Mouse (Mus musculus) kidney, postnatal 4 days (tissue): Measurements from ENCODE around the gene Tmem69.

Experiments used
- DNase-seq, 2 experiments: peaks; one replicate each; pipeline ENCODE4 v3.0.0; 2021; ENCODE audit warnings: mixed read lengths in 2 of 2

The Tmem69 gene

DNA sequence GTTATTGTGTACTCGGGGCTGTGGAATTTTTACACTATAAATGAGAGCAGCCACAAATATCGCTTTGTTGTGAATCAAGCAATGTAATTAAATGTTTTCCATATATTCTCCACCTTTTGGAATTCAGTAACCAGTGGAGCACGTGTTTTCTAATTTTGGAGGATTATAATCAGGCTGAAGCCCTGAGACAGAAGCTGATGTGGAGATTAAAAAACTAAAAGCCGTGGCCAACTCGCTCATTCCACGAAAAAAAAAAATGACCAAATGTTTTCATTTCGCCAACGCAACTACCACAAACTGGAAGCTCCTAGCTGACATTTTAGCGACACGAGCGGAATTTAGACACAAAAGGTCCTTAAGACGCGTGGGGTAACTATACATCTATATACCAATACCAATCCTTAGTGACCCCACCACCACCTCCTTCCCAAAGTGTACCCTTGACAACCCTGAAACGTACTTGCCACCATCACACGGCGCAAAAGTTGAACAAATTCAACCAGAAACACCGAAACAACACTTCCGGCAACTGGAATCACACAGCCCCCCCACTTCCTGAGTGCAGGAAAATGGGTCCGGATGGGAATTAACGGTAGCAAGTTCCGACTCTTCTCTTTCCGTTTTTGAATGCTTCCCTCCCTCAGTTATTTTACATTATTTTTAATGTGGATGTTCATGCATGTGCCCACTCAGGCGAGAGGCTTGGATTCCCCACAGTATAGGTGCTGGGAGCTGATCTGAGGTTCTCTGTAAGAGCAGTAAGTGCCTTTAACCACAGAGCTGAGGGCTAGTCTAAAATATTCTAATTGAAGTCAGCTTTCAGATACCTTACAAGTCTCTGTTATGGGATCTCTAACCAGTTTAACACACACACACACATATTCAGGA is at the start of gene Tmem69:
Tmem69 (minus strand) TSS at position 524 of the 888 bp plus-strand sequence.
- DNase-seq, result peak; percentile 87 to 89

DNA sequence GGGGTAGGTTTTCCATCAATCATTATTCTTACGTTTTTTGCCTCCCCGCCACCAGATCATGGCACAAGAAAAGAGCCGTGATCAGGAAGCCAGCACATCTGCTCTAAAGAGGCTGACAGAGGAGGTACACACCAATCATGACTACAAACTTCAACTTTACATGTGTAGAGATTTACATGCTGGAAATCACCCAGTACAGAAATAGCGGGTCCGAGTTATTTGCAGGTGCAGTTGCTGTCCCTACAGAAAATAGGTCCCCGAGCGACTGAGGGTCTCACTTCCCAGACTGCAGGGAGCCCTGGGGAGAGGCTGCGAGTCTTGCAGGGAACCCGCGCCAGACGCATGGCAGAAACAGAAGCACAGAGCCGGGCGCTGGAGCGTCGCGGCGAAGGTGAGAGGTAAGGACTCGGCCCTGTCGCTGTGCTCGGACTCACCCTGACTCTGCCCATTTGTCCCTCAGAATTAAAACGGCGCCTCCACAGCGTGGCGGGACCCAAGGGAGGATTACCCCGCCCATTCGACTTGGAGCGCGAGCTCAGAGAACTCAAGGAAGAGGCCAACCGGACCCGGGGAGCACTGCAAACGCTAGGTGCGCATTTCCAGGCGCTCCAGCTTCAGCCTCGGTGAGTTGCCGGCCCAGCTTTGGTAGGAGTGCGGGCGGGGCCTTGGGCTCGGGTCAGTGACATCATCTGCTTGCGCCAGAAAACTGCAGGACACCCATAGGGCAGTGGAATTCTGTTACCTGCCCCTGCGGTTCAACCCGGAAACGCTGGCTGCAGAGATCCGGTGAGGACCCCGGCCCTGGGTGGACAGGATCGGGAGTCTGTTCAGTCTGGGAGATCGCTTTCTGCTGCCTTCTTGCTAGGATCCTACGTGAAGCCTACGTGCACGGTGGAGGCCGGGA is 41.5 kb upstream of the Tmem69 start:
- peak; percentile 91 to 94 for DNase-seq

DNA sequence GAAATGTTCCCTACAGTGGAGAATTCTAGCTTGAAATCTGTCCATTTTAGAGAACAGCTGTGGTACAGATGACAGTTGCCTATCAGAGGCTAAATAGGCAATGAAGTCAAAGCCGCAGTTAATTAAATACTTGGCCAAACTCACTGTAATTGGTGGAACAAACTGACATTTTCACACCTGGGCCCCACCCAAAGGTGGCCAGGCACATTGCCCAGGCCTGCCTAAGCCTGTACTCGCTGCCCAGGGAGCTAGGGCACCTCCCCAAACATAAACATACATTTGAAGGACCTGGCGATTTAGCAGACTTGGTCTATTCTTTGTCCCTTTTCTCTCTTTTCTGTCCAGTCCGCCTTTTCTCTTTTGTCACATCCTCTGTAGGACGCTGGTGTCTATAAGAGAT is 40.6 kb upstream of the Tmem69 start, which contains the start of gene Ccdc17:
Ccdc17 (plus strand) TSS at position 276 of the 400 bp plus-strand sequence.
- DNase-seq, result peak; percentile 5 to 12

DNA sequence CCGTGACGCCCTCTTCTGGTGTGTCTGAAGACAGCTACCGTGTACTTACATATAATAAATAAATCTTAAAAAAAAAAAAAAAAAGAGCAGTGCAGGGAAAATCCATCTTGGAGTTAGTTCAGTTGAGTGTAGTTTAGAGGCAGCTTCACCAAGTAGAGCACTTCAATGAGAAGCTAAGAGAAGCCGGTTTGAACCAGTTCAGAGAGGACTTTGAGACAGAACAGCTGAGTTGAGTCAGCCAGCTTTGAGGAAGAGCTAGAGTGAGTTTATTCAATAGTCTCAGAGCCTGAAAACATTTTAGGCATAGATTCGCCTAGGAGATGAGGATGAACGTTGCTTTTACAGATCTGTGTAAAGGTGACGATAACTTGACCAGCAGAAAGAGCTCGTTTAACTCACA is 40.1 kb upstream of the Tmem69 start:
- DNase-seq, result no peak

DNA sequence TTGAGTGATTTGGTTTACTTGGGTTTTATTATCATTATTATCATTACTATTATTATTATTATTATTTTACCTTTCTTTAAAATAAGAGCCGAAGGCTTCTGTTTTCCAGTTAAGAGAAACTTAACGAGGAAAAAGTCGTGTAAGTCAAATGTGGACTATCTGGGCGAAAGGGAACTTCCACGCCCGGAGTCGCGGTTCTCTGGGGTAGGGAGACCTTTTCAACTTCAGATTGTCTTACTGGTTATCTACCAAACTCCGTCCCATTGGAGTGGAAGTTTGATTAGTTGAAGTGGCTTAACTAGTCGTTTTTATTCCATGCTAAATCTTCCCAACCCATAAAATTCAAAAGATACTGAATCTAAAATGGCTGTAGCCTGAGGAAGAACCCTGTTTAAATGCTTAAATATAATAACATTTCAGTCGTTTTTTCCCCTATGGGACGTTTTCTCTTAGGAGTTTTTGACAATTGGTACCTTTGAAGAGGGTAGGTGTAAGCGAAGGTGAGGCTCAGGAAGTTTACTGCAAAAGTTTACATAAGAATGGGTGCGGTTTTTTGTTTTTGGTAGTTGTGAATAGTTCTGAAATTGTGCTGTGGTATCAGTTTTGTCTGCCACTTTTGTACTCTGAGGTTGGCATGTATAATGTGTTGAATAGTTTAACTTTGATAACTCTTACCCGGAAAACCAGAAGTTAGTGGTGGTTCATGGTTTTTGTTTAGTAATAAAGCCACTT is 2.6 kb upstream of the Tmem69 start:
- DNase-seq, result no peak

DNA sequence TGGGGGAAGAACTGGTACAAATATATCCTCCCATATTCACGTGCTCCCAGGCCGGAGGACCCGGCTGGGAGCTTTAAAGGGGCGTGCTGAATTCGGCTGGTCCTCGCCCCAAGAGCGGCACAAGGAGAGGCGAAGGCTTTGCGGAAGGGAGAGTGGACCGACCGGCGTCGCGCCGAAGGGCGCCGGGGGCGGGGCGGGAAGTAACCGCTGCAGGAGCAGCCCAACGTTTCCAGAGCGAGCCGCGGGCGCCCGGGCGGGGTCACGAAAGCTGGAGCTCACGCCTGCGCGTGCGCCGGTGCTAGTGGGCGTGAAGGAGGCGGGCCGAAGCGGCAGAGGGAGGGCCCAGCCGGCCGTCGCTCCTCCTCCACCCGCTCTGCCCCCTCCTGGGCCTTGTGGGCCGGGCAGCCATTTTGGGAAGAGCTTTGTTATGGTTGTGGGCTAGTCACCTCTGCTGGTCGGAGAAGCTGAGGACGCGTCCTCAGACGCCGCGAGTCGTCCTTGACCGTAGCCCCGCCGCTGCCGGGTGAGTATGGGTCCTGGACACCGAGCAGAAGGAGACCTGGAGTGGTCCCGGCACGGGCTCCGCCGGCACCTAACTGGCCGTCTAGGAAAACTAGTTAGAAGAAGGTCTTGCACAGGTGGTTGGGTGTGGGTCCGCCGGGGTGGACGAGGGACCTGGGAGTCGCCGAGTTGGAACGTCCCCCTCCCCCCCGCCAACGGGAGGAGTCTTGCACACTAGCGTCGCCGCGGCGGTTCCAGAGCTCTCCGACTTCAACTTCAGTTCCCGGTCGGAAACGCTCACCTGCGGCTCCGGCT is 1.8 kb upstream of the Tmem69 start, which contains the start of gene Gpbp1l1:
Gpbp1l1 (plus strand) TSS at position 353 of the 816 bp plus-strand sequence.
- peak; percentile 98 to 99 for DNase-seq

DNA sequence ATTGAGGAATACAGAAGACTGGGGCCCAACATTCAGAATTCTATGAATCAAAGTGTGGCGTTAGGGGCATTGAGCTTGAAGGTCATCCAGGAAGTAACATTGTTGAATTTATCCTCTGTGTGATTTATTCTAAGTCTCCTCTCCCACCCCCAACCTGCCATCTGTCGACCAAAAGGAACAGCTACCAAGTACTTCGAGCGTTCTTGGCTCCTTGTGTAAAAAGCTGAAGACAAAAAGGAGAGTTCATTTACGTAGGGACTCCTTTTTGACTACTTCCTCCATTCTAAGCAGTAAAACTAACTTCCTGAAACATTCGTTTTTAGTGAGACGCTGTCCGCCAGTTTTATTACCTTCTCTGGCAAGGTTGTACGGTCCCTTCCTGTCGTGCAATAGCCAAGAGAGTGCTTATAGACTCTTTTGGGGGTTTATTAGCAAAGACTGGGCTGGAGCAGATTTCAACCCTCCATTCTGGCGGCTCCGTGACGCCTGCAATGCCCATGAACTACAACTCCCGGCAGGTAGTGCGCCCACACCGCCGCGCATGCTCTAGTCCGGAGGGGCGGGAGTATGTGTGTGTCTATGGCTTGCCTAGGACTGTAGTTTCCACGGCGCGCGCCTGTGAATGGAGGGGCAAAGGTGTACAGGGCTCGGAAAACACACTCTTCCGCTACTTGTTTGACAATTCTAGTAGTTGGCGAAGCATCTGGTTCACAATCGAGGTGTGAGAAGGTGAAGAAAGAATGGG is 997 bp upstream of the Tmem69 start:
- peak; percentile 95 to 97 for DNase-seq

DNA sequence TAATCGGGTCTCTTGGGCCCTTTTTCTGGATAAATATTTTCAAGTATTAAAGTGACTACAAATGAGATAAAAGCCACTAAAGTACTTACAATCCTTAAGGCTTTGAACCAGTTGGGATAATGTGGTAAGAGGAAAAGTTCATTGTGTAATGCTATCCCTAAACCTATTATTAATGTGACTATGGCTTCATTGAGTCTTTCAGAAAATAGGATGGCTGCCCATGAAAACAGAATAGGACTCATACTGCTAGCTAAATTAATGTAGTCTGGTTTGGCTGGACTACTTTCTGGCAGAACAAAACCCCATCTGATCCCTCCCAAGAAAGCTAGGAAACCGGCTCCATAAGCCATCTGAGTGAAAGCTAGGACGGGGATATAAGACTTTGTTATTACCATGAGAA is 2.7 kb downstream of the Tmem69 start:
- DNase-seq, result no peak

DNA sequence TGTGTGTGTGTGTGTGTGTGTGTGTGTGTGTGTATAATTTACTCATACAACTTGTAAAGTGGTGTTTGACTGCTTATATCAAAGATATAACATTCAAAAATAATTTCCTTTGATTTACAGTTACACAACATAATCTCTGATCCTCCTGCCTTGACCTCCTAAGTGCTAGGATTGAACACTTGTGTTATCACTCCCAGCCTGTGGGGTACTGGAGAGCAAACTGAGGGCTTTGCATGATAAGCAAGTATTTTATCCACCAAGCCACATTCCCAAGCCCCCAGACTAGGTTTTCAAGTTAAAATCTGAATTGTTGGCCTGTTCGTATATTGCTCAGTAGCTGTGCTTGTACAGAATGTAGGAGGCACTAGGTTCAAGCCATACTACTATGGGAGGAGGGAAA is 5.3 kb downstream of the Tmem69 start:
- no peak for DNase-seq

DNA sequence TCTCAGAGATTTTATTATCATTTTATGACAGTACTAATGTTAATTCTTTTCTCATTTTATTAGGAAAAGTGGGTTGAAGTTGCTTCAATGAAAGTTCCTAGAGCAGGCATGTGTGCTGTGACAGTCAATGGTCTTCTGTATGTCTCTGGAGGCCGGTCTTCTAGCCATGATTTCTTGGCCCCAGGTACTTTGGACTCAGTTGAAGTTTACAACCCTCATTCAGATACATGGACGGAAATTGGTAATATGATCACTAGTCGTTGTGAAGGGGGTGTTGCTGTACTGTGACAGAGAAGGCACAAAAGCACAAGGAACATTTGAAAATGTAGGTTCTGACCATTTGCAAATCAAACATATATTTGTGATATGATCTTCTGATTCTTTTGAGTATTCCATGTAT is 18.0 kb downstream of the Tmem69 start:
- DNase-seq, result no peak

DNA sequence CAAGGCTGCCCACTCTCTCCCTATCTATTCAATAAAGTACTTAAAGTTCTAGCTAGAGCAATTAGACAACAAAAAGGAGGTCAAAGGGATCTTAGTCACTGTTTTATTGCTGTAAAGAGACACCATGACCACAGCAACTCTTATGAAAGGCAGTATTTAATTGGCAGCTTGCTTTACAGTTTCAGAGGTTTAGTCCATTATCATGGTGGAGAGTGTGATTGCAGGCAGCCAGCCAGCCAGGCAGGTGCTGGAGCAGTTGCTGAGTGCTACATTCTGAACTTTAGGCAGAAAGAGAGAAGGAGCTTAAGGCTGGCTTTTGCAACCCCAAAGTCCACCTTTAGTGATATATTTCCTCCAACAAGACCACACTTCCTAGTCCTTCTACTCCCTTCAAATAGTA is 19.4 kb downstream of the Tmem69 start:
- DNase-seq, result no peak

DNA sequence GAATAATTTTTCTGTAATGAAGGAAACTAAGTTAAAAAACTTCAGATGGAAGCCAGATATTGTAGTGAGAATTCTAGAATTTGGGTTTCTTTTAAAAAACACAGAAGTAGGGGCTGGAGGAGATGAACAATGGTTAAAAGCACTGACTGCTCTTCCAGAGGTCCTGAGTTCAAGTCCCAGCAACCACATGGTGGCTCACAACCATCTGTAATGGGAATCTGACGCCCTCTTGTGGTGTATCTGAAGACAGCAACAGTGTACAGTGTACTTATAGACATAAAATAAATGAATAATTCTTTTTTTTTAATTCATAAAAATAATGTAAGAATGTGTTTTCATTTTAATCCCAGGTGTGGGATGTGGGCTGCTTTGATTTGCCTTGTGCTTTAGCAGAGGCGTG is 24.6 kb downstream of the Tmem69 start:
- no peak for DNase-seq

DNA sequence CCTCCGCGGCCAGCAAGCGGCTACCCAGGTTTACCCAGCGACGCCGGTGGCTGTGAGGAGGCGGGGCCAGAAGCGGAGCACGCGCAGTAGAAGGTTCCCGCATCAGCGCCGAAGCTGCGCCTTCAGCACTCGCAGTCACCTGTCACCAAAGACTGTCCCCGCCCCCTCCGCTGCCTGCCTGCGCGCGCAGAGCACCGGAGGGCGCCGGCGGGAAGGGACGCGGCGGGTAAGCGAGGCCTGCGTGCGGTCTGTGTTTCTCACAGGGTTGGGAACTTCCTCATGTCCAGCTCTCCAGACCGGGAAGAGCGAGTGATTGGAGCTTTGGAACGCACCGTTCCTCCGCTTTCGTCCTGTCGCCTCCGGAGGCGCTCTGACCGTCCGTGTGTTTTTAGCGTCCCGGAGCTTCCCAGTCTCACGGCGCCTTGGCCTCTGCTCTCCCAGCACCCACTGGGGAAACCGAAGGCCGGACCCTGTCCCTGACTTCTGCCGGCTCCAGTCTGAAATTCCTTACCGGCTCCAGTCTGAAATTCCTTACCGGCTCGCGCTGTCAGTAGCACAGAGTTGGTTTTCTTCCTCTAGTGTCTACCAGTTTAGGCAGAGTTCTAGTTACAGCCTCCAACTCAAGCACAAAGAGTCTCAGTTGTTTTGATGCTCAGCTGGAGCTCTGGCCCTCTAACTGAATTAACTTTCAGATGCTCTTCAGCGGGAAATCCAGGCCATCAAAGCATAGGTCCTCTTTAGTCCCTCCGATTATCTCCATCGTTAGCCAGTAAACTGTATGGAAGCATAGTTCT is 48.1 kb downstream of the Tmem69 start, which contains the start of gene Ipp:
Ipp (plus strand) TSS at position 125 of the 794 bp plus-strand sequence.
- peak; percentile 97 to 98 for DNase-seq

DNA sequence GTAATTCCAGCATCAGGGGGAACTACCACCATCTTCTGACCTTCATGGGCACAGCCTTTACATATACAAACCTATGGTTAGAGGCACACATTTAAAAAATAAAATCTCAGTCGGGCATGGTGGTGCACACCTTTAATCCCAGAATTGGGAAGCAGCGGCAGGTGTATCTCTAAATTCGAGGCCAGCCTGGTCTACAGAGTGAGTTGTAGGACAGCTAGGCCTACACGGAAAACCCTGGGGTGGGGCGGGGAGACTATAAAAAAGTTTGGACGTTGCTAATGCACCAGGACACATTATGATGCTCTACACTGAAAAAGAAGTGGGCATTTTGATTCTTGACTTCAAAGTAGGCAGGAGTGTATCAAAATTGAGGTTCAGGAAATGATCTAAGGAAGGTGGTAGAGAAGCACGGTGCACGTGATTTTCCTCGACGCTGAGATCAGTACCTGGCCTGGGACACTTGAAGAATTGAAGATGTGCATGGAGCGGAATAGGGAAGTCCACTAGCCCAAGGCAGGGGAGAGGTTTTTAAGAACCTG is 48.8 kb downstream of the Tmem69 start:
- DNase-seq, result no peak
